Mouse (Mus musculus): Measurements from ENCODE around the gene Brd1. TPM values are rescaled to one million over a fixed set of nuclear protein-coding genes. Genes with fewer than 3 reads are reported as not detected.

Gene Brd1
- total and polyA plus RNA-seq, 2 experiments from 2014 or later, result 9.9 to 36.8 TPM

- Histone ChIP-seq H3K9ac (replicated peaks; ENCODE audit: low read depth, low read length) (no peak overlapping the region), H3K4me2 (ENCODE audit: low read depth, low read length) (no peak overlapping the region), H3K9me3 (replicated peaks; ENCODE audit: control insufficient read depth, low read length) (no peaks in the 10 kb centered on the region), H3K4me1 (ENCODE audit: control insufficient read depth, insufficient read depth) (peaks cover 26% of the 10 kb centered on the region), H3K27ac (ENCODE audit: low read depth) (no peak overlapping the region), H3K36me3 (replicated peaks; ENCODE audit: control insufficient read depth, insufficient read depth, low read length) (0 out of 2 replicates have a peak, but pooled peaks cover 7% of the 10 kb centered on the region), H3K4me3 (ENCODE audit: low read depth, low read length) (no peak overlapping the region), H3K27me3 (ENCODE audit: control insufficient read depth, insufficient read depth, low read length) (no peaks in the 10 kb centered on the region)
- 97% methylated on average over 18 of the region's 18 CpGs for WGBS
- ATAC-seq (ENCODE audit: insufficient read depth, low read depth) (no peak), DNase-seq (ENCODE audit: low spot score) (no peak)
- no peak for TF ChIP-seq CTCF (IDR thresholded peaks at IDR 0.05; ENCODE audit: low read depth)
- TF ChIP-seq EP300 (IDR thresholded peaks at IDR 0.05; ENCODE audit: low read depth), result no peak
These were observed 21.7 kb upstream of the Brd1 start for GRCm38 (mm10) chr15:88755761-88756160.

DNA sequence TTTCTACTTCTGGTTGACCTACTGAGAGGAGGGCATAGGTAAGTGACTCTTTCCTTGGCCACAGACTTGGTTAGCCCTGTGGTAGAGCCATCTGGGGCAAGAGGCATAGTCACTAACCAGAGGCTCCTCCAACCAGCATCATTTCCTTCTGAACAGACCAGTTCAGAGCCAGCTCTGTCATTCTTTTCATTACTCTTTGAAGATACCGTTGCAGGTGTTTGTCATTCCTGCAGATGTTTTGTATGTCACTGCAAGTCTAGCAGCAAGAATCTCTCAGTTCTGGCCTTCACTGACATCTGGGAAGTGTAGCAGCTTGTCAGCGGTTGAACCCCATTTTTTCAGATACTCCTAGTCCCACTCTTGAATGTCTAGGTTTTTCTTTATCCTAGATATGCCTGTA is 20.9 kb upstream of the Brd1 start:
- Histone ChIP-seq H3K4me2 (ENCODE audit: low read depth, low read length) (no peak overlapping the region), H3K9ac (replicated peaks; ENCODE audit: low read depth, low read length) (no peak overlapping the region), H3K4me3 (ENCODE audit: low read depth, low read length) (no peak overlapping the region), H3K4me1 (ENCODE audit: control insufficient read depth, insufficient read depth) (peaks cover 29% of the 10 kb centered on the region), H3K27ac (ENCODE audit: low read depth) (no peak overlapping the region), H3K27me3 (ENCODE audit: control insufficient read depth, insufficient read depth, low read length) (no peaks in the 10 kb centered on the region), H3K9me3 (replicated peaks; ENCODE audit: control insufficient read depth, low read length) (no peaks in the 10 kb centered on the region), H3K36me3 (replicated peaks; ENCODE audit: control insufficient read depth, insufficient read depth, low read length) (0 out of 2 replicates have a peak, but pooled peaks cover 4% of the 10 kb centered on the region)
- ATAC-seq (ENCODE audit: insufficient read depth, low read depth) (no peak), DNase-seq (ENCODE audit: low spot score) (no peak)
- WGBS, result 64% methylated on average over 2 of the region's 2 CpGs
- no peak for TF ChIP-seq EP300 (IDR thresholded peaks at IDR 0.05; ENCODE audit: low read depth)
- TF ChIP-seq CTCF (IDR thresholded peaks at IDR 0.05; ENCODE audit: low read depth), result no peak

DNA sequence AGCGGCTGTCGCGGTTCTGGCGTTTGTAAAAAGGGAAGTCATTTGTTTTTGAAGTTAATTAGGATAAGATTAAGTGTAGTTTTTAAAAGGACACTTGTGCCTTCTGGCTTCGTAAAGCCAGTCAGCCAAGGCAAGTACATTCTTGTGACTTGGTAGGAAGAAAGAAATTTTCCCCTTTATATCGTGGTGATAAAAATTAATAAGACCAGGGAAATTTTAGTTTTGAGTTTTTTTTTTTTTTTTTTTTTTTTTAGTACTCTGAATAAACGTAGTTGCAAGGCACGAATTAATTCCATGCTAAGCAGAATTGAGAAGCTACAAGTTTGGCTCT is 18.3 kb upstream of the Brd1 start:
- Histone ChIP-seq H3K27me3 (ENCODE audit: control insufficient read depth, insufficient read depth, low read length) (no peaks in the 10 kb centered on the region), H3K4me2 (ENCODE audit: low read depth, low read length) (peak overlapping the region; percentile 80), H3K9me3 (replicated peaks; ENCODE audit: control insufficient read depth, low read length) (no peaks in the 10 kb centered on the region), H3K27ac (ENCODE audit: low read depth) (peak overlapping the region; percentile 91), H3K9ac (replicated peaks; ENCODE audit: low read depth, low read length) (peak overlapping the region; percentile 77), H3K36me3 (replicated peaks; ENCODE audit: control insufficient read depth, insufficient read depth, low read length) (0 out of 2 replicates have a peak, but pooled peaks cover 4% of the 10 kb centered on the region), H3K4me3 (ENCODE audit: low read depth, low read length) (peak overlapping the region; percentile 86), H3K4me1 (ENCODE audit: control insufficient read depth, insufficient read depth) (peaks cover 13% of the 10 kb centered on the region; the same call in 1 of the 2 replicates)
- TF ChIP-seq CTCF (IDR thresholded peaks at IDR 0.05; ENCODE audit: low read depth), result no peak
- no peak for TF ChIP-seq EP300 (IDR thresholded peaks at IDR 0.05; ENCODE audit: low read depth)
- under 1% methylated on average over 8 of the region's 8 CpGs for WGBS
- ATAC-seq (ENCODE audit: insufficient read depth, low read depth), result no peak
- no peak for DNase-seq (ENCODE audit: low spot score)

- peaks cover 13% of the 10 kb centered on the region; the same call in 1 of the 2 replicates for H3K4me1 ChIP-seq (ENCODE audit: control insufficient read depth, insufficient read depth)
These were observed 17.8 kb upstream of the Brd1 start, which contains the start of gene Zbed4 for GRCm38 (mm10) chr15:88751564-88752402. Gene Zbed4, plus strand, starts transcription at chr15:88751660.

GRCm38 (mm10) chr15:88750677-88751563 is 16.9 kb upstream of the Brd1 start:
- TF ChIP-seq CTCF (IDR thresholded peaks at IDR 0.05; ENCODE audit: low read depth) (no peak), EP300 (IDR thresholded peaks at IDR 0.05; ENCODE audit: low read depth) (no peak)
- H3K36me3 ChIP-seq (replicated peaks; ENCODE audit: control insufficient read depth, insufficient read depth, low read length), result 0 out of 2 replicates have a peak, but pooled peaks cover 4% of the 10 kb centered on the region
- H3K4me2 ChIP-seq (ENCODE audit: low read depth, low read length), result peak overlapping the region; percentile 80
- H3K4me3 ChIP-seq (ENCODE audit: low read depth, low read length), result peak overlapping the region; percentile 86
- peaks cover 13% of the 10 kb centered on the region; the same call in 1 of the 2 replicates for H3K4me1 ChIP-seq (ENCODE audit: control insufficient read depth, insufficient read depth)
- no peaks in the 10 kb centered on the region for H3K9me3 ChIP-seq (replicated peaks; ENCODE audit: control insufficient read depth, low read length)
- H3K27ac ChIP-seq (ENCODE audit: low read depth), result peak overlapping the region; percentile 91
- WGBS, result 6% methylated on average over 52 of the region's 54 CpGs
- H3K9ac ChIP-seq (replicated peaks; ENCODE audit: low read depth, low read length), result peak overlapping the region; percentile 77
- H3K27me3 ChIP-seq (ENCODE audit: control insufficient read depth, insufficient read depth, low read length), result no peaks in the 10 kb centered on the region
- peak; percentile 99 for DNase-seq (ENCODE audit: low spot score)
- ATAC-seq (ENCODE audit: insufficient read depth, low read depth), result peak; percentile 99

More at GRCm38 (mm10) chr15:88751564-88752402, 17.8 kb upstream of the Brd1 start, which contains the start of gene Zbed4:
- DNase-seq (ENCODE audit: low spot score) (peak; percentile 23), ATAC-seq (ENCODE audit: insufficient read depth, low read depth) (peak; percentile 47)
- Histone ChIP-seq H3K9ac (replicated peaks; ENCODE audit: low read depth, low read length) (peak within 1 kb of the TSS; percentile 77), H3K4me3 (ENCODE audit: low read depth, low read length) (peak within 1 kb of the TSS; percentile 86), H3K4me2 (ENCODE audit: low read depth, low read length) (peak within 1 kb of the TSS; percentile 80), H3K9me3 (replicated peaks; ENCODE audit: control insufficient read depth, low read length) (no peaks in the 10 kb centered on the region), H3K27me3 (ENCODE audit: control insufficient read depth, insufficient read depth, low read length) (no peaks in the 10 kb centered on the region), H3K36me3 (replicated peaks; ENCODE audit: control insufficient read depth, insufficient read depth, low read length) (0 out of 2 replicates have a peak, but pooled peaks cover 4% of the 10 kb centered on the region), H3K27ac (ENCODE audit: low read depth) (peak within 1 kb of the TSS; percentile 91)
- WGBS, result under 1% methylated on average over 106 of the region's 119 CpGs
- TF ChIP-seq EP300 (IDR thresholded peaks at IDR 0.05; ENCODE audit: low read depth) (no peak), CTCF (IDR thresholded peaks at IDR 0.05; ENCODE audit: low read depth) (no peak)

All from heart, postnatal 0 days (tissue).